Mouse (Mus musculus) cerebellum, adult 11 months (tissue): ENCODE measurements around the gene 4930432M17Rik.

Experiments
- DNase-seq: peaks from one replicate; pipeline ENCODE4 v3.0.0; 2022

Gene 4930432M17Rik

DNA sequence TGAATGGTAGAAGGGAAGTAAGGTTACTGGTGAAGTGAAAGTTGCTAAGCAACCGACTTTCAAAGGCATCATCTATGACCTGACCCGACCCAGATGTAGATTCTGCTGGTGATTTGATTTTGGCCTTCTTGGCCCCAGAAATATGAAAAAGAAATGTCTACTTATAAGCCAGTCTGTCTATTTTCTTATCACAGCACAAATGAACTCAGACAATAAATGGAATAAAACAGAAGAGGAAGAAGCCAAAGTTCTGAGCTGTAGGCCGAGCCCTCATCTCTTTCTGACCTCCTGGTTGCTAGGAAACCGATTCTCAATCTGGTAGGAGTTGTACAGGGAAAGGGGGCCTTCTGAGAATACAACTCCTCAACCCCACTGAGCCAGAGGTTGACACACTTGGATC is at the start of gene 4930432M17Rik:
Gene 4930432M17Rik (plus strand): TSS at position 301 of the 400 bp plus-strand sequence.
- DNase-seq, result no peak

DNA sequence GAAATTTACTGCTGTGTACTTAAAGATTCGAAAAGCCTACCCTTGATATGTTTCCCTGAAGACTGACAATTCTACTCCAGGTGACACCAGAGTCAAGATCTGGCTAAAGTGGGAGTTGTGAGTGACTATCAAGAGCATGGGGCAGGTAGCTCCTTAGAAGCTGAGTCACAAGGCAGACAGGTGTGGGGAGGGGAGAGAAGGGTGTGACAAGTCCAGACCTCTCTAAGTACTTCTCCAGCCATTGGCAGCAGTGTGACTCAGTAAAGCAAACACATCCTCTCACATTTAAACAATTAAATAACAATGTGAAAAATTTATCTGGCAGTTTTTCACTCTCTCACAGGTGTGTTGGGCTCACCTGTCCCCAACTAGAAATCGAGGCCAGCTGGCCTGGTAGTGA is 44.9 kb upstream of the 4930432M17Rik start:
- no peak for DNase-seq

DNA sequence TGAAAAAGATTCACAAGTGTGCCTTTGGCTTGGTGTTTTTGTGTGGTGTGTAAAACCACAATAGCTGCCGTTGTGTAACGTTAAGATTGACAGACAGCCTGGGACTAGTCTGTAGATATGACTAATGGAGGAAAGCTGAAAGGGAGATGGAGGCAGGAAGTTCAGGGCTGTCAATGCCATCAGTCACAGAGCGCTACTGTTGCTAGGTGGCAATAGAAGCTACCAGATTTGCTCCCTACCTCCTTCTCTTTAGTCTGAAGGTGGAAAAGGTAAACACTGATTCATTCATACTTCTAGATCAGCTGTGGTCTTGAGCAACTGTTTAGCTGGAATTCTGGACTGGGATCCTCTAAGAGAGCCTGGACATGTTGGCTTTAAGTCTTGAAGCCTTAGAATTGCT is 44.3 kb upstream of the 4930432M17Rik start:
- DNase-seq, result no peak

DNA sequence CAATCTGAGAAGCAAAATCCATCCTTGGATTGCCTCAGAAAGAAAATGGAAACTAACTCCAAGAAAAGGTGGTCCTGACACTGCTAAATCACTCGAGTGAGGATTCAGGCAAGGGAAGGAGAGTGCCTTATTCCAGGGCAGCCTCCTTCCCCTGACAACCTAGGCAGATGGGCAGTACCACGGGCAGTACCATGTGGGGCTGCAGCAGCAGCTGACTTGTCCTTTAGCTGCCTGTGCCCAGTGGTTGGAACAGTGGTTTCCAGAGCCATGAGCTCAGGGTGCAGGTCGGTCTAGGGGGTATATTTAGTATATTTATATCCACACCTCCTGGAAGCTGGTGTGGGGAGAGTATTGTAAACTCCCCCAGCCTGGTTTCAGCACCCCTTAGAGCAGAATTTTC is 42.3 kb upstream of the 4930432M17Rik start:
- no peak for DNase-seq

- no peak for DNase-seq
Measured at GRCm38 (mm10) chr3:121630626-121631025, 39.9 kb upstream of the 4930432M17Rik start.

DNA sequence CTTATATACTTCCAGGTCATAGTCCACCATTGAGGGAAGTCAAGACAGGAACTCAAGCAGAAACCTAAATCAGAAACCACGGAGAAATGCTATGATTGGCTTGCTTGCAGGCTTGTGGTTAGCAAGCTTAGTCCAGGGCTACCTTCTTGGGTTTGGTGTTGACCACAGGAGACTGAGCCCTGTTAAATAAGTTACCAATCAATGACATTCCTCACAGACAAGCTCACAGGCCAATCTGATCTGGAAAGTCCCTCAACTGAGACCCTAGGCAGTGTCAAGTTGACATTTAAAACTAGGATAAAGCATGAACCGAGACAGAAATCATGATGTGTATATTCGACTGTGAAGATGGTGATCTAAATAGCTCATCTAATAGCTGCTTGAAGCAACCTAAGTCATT is 35.6 kb upstream of the 4930432M17Rik start:
- DNase-seq, result no peak

DNA sequence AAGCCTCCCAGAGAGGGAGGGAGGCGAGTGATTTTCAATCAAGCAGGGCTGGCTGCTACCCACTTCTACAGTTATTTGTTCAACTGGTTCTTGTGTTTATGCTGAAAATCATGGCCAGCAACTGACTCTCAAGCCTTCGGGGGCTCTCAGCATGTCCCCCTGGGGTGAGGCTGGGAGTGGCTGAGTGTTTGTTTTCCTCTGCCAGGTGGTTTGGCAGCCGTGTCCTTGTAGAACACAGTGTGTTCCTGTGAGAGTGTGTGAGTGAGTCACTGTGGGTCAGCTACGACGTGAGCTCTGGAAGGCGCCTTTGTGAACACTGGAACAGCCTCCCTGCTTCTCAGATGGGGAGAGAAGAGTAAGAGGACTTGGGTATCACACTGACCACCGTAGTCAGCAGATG is 35.1 kb upstream of the 4930432M17Rik start:
- DNase-seq, result no peak

GRCm38 (mm10) chr3:121636315-121636714 is 34.2 kb upstream of the 4930432M17Rik start:
- no peak for DNase-seq

DNA sequence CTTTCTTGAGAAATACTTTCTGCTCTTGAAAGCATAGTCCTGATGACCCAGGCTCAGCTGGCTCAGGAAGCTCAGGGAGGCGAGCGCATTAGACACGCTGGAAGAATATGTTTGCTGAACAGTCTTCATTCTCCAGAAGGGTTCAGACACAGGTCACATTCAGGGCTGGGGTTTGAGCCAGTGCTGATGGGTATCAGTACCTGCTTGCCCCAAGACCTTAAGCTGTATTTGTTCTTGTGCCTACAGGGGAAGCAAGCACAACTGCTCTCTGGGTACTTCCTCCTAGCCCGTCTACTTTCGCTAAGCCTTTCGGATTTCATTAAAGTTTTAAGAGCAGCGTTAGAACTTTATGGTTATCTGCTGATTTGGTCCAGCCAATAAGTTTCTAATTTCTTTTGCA is 33.8 kb upstream of the 4930432M17Rik start:
- no peak for DNase-seq

DNA sequence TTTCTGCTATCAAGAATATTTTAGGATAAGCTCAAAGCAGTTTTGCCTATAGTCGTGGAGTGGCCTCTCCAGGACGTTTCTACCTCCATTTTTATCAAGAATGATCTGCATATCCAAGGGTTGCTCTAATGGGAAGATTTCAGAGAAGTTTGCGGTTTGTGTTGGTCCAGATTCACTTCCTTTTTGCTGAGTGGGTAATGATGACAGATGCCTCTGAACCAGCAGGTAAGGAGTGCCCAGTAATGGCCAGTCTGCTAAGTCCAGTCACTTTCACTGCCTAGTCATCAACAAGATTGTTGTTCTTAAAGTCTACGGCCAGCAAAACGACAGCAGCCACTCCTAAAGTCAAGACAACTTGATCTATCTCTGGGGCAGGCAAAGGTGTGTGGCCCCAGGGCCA is 32.8 kb upstream of the 4930432M17Rik start:
- DNase-seq, result no peak

GRCm38 (mm10) chr3:121638241-121638640 is 32.3 kb upstream of the 4930432M17Rik start:
- DNase-seq, result no peak

GRCm38 (mm10) chr3:121640611-121641010 is 30.0 kb upstream of the 4930432M17Rik start:
- DNase-seq, result no peak

DNA sequence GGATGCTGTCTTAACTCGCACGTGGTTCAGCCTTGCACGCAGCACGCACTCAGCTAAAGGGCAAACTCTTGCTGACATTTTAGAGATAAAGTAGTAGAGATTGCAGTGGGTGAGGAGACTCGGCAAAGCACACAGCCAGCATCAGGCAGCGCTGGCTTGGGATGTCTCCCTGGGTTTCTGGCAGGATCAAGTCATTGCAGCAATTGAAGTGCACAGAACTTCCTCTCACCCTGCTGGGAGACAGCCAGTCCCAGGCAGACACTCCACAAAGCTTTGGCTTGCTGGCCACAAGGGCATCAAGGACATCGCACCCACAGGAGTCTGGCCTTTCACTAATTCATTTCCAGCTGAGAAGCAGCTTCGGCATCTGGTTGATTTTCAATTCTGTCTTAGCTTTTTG is 27.3 kb upstream of the 4930432M17Rik start:
- DNase-seq, result peak; percentile 14

DNA sequence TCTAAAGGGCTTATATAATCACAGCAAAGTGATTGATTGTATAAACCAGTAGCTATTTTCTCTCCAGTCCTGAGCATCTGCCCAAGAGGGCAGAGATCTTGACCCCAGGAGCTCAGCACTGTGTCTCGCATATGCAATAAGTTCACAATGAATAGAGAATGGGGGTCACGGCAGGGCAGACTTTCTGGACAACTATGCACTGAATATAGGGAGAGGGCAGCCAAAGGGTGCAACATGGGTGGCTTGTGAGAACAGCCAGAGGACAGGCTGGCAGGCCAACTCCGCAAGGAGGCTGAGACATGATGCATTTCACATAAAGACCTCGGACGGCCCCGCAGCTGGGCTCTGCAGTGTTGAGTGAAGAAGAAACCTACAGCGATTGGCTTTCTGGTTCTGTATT is 25.1 kb upstream of the 4930432M17Rik start:
- no peak for DNase-seq

DNA sequence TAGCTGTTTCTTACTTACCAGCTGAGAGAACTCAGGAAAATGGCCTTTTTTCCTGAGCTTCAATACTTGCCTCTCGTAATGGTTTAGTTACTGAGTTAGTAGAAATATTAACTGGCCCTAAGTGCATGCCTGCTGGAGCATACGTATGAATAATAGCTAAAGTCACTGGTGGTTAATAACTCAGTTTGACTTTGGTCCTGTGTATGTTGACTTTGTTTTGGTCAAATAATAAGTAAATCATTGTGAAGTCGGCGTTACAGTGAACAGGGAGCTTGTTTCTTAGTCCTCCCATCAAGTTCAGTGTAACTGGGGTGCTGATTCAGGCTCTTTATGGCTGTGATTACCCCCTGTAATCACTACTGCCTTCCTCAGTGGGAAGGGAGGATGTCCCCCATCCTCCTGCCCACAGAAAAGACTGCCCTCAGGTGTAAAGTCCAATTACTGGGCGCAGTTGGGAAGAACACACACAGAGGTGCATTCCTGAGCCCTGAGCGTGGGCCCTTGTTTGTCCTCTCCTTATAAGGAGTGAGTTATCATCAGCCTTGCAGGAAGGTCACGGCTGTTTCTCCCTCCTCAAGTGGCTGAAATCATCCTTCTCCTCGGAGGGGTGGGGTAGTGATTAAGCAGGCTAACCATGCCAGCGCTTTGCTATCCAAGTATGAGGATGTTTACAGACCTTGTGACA is 24.1 kb upstream of the 4930432M17Rik start:
- no peak for DNase-seq

DNA sequence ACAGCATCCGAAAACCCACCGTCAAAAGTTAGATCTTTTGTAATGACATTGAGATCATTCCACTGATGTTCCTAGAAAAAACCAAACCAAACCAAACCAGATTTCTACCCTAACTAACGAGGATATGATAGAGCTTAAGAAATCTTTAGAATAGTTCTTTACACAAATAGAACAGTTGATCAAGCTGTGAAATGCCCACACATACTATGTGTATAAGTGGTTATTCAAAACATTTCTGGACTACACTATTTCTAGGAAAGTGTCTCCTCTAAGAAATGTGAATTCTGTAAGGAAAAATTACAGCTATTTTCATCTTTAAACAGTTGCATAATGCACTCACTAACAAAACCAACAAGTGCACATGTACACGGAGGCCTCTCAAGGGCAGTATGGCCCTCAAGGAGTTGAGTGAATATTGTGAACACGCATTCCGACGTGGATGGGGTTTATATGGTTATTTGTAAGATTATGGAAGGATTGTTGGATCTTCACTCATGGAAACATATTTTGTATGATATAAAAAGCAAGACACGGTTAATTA is 22.3 kb upstream of the 4930432M17Rik start:
- DNase-seq, result no peak

DNA sequence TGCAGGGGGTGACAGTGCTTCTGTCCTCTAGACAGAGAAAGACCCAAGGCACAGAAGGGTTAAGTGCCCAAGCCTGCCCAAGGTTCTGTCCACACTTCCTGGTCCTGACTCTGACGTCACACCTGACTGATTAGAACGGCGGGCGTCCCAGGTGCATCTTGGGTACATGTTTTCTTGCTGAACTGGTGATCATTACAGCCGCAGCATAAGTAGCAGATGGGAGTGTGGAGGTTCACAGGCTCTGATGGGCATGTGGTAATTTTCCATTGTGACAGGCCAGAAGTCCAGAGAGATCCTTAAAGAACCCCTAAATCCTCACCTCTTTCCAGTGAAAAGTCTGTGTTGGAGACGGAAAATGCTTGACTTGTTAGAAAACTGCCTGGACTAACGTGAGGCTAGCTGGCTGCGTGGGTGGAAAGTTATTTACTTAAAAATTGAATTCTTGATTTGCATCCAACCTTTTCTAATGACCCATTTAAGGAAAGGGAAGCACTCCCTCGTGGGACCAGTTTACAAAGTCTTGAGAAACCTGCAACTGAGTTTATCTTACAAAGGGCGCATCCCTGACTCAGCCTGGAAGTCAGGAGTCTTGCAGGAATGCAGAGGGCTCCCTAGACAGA is 20.4 kb upstream of the 4930432M17Rik start:
- no peak for DNase-seq

GRCm38 (mm10) chr3:121651710-121652109 is 18.9 kb upstream of the 4930432M17Rik start:
- no peak for DNase-seq

DNA sequence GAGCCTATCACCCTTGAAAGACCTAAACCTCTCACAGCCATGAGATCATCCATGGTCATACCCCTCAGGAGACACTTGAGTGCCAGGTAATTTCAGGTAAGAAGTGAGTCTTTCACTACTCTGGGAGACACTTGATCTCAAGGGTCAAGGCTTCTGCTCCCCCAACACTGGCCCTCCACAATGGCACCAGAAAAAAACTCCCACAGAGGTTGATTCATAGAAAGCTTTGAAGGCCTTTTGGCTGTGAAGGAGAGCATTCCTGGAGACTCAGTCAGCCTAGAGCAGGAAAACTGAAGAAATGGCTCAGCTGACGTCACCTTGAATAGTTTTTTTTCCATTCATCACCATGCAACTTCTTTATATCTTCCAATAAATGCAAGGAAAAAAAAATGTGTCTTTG is 18.4 kb upstream of the 4930432M17Rik start:
- DNase-seq, result no peak

- no peak for DNase-seq
Measured at GRCm38 (mm10) chr3:121656922-121657321, 13.6 kb upstream of the 4930432M17Rik start.

DNA sequence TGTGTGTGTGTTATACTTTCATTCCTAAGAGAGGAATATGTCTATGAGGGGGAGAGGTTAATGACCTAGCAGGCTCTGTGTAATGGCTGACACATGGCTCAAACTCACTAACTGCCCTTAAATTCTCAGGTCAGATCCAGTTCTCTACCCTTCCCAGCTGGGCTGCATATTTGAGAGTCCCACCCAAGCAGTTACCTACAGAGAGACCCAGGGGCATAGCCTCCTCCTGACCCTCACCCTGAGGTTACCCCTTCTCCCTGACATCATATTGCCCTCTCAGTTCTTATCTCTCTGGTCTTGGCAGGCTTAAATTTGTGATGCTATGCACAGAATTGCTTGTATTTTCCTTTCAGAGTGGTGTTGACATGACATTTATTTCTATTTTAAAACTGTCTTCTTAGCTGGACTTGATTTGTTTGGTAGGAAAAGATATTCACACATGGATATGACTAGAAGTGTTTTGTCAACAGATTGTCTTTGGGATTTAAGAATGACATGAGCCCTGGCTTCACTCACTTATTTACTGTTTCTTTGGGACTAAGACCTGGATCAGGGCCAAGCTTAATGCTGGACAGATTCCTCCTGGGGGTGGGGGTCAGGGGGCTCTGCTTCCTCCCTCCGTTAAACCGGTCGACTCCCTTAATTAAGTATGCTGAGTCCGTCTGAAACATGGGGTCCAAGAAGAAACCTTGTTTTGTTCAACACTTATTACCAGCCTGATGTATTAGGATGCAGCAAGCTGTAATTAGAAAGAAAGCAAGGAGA is 7.7 kb upstream of the 4930432M17Rik start:
- DNase-seq, result no peak

DNA sequence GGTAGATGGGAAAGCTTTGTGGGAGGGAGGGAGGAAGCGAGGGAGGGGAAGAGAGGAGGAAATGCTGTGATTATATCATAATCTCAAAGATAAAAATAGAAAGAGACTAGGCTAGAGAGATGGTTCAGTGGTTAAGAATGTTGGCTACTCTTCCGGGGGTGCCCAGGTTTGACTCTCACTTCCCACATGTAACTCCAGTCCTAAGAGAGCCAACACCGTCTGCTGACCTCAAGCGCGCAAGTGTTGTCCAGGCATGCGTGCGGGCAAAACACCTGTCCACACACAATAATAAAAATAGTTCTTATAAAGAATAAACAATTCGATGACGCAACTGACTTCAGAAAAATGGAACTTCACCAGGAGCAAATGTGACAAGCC is 7.1 kb upstream of the 4930432M17Rik start:
- DNase-seq, result no peak

DNA sequence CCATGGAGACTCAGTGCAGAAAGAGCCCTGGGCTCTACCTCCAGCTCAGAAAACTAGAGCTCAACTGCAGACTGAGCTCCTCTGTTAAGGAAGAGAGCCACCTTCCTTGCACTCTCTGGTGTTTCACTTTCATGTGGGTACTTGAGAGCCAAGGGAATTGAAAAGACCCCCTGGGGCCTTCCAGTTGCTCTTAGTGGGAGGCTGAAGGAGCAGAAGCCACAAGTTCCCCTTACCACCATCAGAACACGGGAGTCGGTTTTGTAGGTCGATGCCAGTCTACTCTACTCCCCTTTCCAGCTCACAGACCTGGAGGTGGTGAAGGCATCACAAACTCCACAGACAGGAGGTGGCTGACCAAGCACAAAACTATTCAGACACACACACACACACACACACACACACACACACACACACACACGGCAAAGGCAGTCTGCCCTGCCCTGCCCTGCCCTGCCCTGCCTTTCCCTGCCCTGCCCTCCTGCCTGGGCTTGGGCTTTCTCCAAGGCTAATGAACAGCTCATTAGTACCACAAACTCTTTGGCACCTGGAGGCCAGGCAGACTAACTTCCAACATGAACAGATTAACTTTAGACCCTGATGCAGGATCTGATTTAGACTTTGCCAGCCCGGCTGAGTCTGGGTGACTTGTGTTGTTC is 1.7 kb downstream of the 4930432M17Rik start:
- no peak for DNase-seq
